Mouse (Mus musculus) MEL (cell line): ENCODE data around the gene Gnat2. TPM values are rescaled to one million over a fixed set of nuclear protein-coding genes. Genes with fewer than 3 reads are reported as not detected.
A peak's percentile ranks its signal among the peaks of the same experiment; 100 is the strongest.

ENCODE experiments used
- DNase-seq: peaks from one replicate; pipeline ENCODE4 v3.0.0; 2011; ENCODE audit warnings: low read depth, low spot score
- H3K27ac ChIP-seq: 2 replicates; pipeline ENCODE4 v1.5.1; 2012; ENCODE audit warnings: low read depth, mild to moderate bottlenecking, control low read depth, low read length, moderate library complexity; ENCODE audit not compliant: control insufficient read depth
- H3K27me3 ChIP-seq, 2 experiments: fragments of 150-350 bp in 1 of 2; sonication (generic) in 1 of 2; 2 replicates each; pipeline ENCODE4 v1.6.1; 2012; ENCODE audit warnings: low read length in 2 of 2, mild to moderate bottlenecking in 2 of 2, improper control_type of control experiment in 1 of 2, moderate library complexity in 1 of 2; ENCODE audit not compliant: insufficient read depth in 2 of 2, control insufficient read depth in 1 of 2
- H3K36me3 ChIP-seq, 2 experiments: 2 replicates each; pipeline ENCODE4 v1.6.1; 2012 to 2014; ENCODE audit warnings: low read length in 2 of 2, improper control_type of control experiment in 1 of 2, inconsistent platforms in 1 of 2, mild to moderate bottlenecking in 1 of 2; ENCODE audit not compliant: insufficient read depth in 2 of 2, control insufficient read depth in 1 of 2
- H3K4me1 ChIP-seq, 2 experiments: fragments of 150-350 bp in 1 of 2; sonication (generic) in 1 of 2; 2 replicates each; pipeline ENCODE4 v1.6.1; 2012; ENCODE audit warnings: low read length in 2 of 2, improper control_type of control experiment in 1 of 2, mild to moderate bottlenecking in 1 of 2; ENCODE audit not compliant: insufficient read depth in 2 of 2, control insufficient read depth in 1 of 2
- H3K4me3 ChIP-seq, 2 experiments: fragments of 150-350 bp in 1 of 2; sonication (generic) in 1 of 2; 2 replicates each; pipeline ENCODE4 v1.5.1; 2012; ENCODE audit warnings: low read depth in 2 of 2, low read length in 2 of 2, mild to moderate bottlenecking in 2 of 2, moderate library complexity in 2 of 2, control low read depth in 1 of 2, improper control_type of control experiment in 1 of 2; ENCODE audit not compliant: control insufficient read depth in 1 of 2, insufficient read depth in 1 of 2
- H3K79me2 ChIP-seq: 2 replicates; pipeline ENCODE4 v1.6.1; 2012; ENCODE audit warnings: mild to moderate bottlenecking, low read length, moderate library complexity; ENCODE audit not compliant: control insufficient read depth, poor library complexity, insufficient read depth
- H3K9ac ChIP-seq: 2 replicates; pipeline ENCODE4 v1.6.1; 2012; ENCODE audit warnings: low read depth, mild to moderate bottlenecking, control low read depth, low read length, moderate library complexity; ENCODE audit not compliant: control insufficient read depth, poor library complexity, severe bottlenecking
- H3K9me3 ChIP-seq: fragments of 150-350 bp; sonication (generic); replicated peaks from 2 replicates; pipeline ENCODE4 v1.6.1; 2012; ENCODE audit warnings: mild to moderate bottlenecking, low read length, improper control_type of control experiment, moderate library complexity; ENCODE audit not compliant: insufficient read depth
- BHLHE40 ChIP-seq: IDR thresholded peaks from 2 replicates; pipeline ENCODE4 v1.6.1; 2012; ENCODE audit warnings: low read depth, mild to moderate bottlenecking, inconsistent platforms, low read length, improper control_type of control experiment, borderline replicate concordance
- CHD2 ChIP-seq: IDR thresholded peaks from 2 replicates; pipeline ENCODE4 v1.6.1; 2011; ENCODE audit warnings: low read length, improper control_type of control experiment
- CTCF ChIP-seq, 3 experiments: IDR thresholded peaks in 2 of 3; conservative IDR thresholded peaks in 1 of 3; 2 replicates each; pipeline ENCODE4 v1.5.1; 2011 to 2012; ENCODE audit warnings: low read length in 3 of 3, low read depth in 2 of 3, mild to moderate bottlenecking in 2 of 3, improper control_type of control experiment in 1 of 3, inconsistent platforms in 1 of 3, mixed read lengths in 1 of 3, moderate library complexity in 1 of 3; ENCODE audit not compliant: control insufficient read depth in 1 of 3, insufficient read depth in 1 of 3, poor library complexity in 1 of 3, severe bottlenecking in 1 of 3
- E2F4 ChIP-seq: IDR thresholded peaks from 2 replicates; pipeline ENCODE4 v1.6.1; 2011; ENCODE audit warnings: low read depth, low read length, improper control_type of control experiment, borderline replicate concordance
- ELF1 ChIP-seq: IDR thresholded peaks from 2 replicates; pipeline ENCODE4 v1.6.1; 2014; ENCODE audit warnings: low read depth, mild to moderate bottlenecking, inconsistent platforms, low read length, improper control_type of control experiment, moderate library complexity
- EP300 ChIP-seq, 2 experiments: IDR thresholded peaks; 2 replicates each; pipeline ENCODE4 v1.6.1; 2011; ENCODE audit warnings: improper control_type of control experiment in 2 of 2, low read length in 2 of 2, low read depth in 1 of 2, mild to moderate bottlenecking in 1 of 2
- ETS1 ChIP-seq: IDR thresholded peaks from 2 replicates; pipeline ENCODE4 v1.6.1; 2012; ENCODE audit warnings: low read depth, mild to moderate bottlenecking, inconsistent platforms, low read length, improper control_type of control experiment, moderate library complexity
- GATA1 ChIP-seq: IDR thresholded peaks from 2 replicates; pipeline ENCODE4 v1.6.1; 2011; ENCODE audit warnings: low read depth, low read length, improper control_type of control experiment
- HCFC1 ChIP-seq: IDR thresholded peaks from 2 replicates; pipeline ENCODE4 v1.6.1; 2012; ENCODE audit warnings: low read depth, mild to moderate bottlenecking, inconsistent platforms, low read length, improper control_type of control experiment, moderate library complexity
- MAFK ChIP-seq: IDR thresholded peaks from 2 replicates; pipeline ENCODE4 v1.6.1; 2011; ENCODE audit warnings: low read depth, mild to moderate bottlenecking, low read length, improper control_type of control experiment, borderline replicate concordance
- MAX ChIP-seq: IDR thresholded peaks from 2 replicates; pipeline ENCODE4 v1.6.1; 2011; ENCODE audit warnings: low read length, improper control_type of control experiment
- MAZ ChIP-seq: IDR thresholded peaks from 2 replicates; pipeline ENCODE4 v1.6.1; 2012; ENCODE audit warnings: low read depth, mild to moderate bottlenecking, inconsistent platforms, low read length, improper control_type of control experiment
- MYB ChIP-seq: IDR thresholded peaks from 2 replicates; pipeline ENCODE4 v1.6.1; 2011; ENCODE audit warnings: mild to moderate bottlenecking, low read depth, low read length, improper control_type of control experiment
- MYC ChIP-seq: IDR thresholded peaks from 2 replicates; pipeline ENCODE4 v1.6.1; 2011; ENCODE audit warnings: low read depth, mild to moderate bottlenecking, low read length, improper control_type of control experiment, moderate library complexity
- NELFE ChIP-seq: IDR thresholded peaks from 2 replicates; pipeline ENCODE4 v1.6.1; 2011; ENCODE audit warnings: low read depth, low read length, improper control_type of control experiment
- NRF1 ChIP-seq: IDR thresholded peaks from 2 replicates; pipeline ENCODE4 v1.6.1; 2014; ENCODE audit warnings: low read depth, mild to moderate bottlenecking, inconsistent platforms, low read length, improper control_type of control experiment, moderate library complexity; ENCODE audit not compliant: poor library complexity, insufficient read depth, severe bottlenecking
- POLR2A ChIP-seq, 2 experiments: IDR thresholded peaks; 2 replicates each; pipeline ENCODE4 v1.6.1; 2011 to 2012; ENCODE audit warnings: low read length in 2 of 2, mild to moderate bottlenecking in 2 of 2, control low read depth in 1 of 2, improper control_type of control experiment in 1 of 2, low read depth in 1 of 2, moderate library complexity in 1 of 2; ENCODE audit not compliant: control insufficient read depth in 1 of 2, insufficient read depth in 1 of 2, poor library complexity in 1 of 2
- POLR2AphosphoS2 ChIP-seq: IDR thresholded peaks from 2 replicates; pipeline ENCODE4 v1.6.1; 2011; ENCODE audit warnings: low read length, improper control_type of control experiment
- RAD21 ChIP-seq: IDR thresholded peaks from 2 replicates; pipeline ENCODE4 v1.6.1; 2011; ENCODE audit warnings: mild to moderate bottlenecking, low read depth, low read length, improper control_type of control experiment
- RCOR1 ChIP-seq: IDR thresholded peaks from 2 replicates; pipeline ENCODE4 v1.6.1; 2012; ENCODE audit warnings: low read depth, mild to moderate bottlenecking, inconsistent platforms, low read length, improper control_type of control experiment
- SIN3A ChIP-seq: IDR thresholded peaks from 2 replicates; pipeline ENCODE4 v1.6.1; 2012; ENCODE audit warnings: low read length, improper control_type of control experiment, inconsistent platforms
- TAL1 ChIP-seq: IDR thresholded peaks from 2 replicates; pipeline ENCODE4 v1.6.1; 2012; ENCODE audit warnings: mild to moderate bottlenecking, inconsistent platforms, low read length, moderate library complexity, mixed read lengths
- TCF12 ChIP-seq: IDR thresholded peaks from 2 replicates; pipeline ENCODE4 v1.6.1; 2014; ENCODE audit warnings: low read depth, mild to moderate bottlenecking, inconsistent platforms, low read length, improper control_type of control experiment, moderate library complexity
- UBTF ChIP-seq: IDR thresholded peaks from 2 replicates; pipeline ENCODE4 v1.6.1; 2012; ENCODE audit warnings: low read depth, mild to moderate bottlenecking, inconsistent platforms, low read length, improper control_type of control experiment, moderate library complexity, borderline replicate concordance; ENCODE audit not compliant: insufficient read depth
- USF2 ChIP-seq, 2 experiments: IDR thresholded peaks; 2 replicates each; pipeline ENCODE4 v1.6.1; 2011 to 2012; ENCODE audit warnings: improper control_type of control experiment in 2 of 2, low read length in 2 of 2, borderline replicate concordance in 1 of 2, inconsistent platforms in 1 of 2, low read depth in 1 of 2, mild to moderate bottlenecking in 1 of 2; ENCODE audit not compliant: insufficient read depth in 1 of 2
- ZC3H11A ChIP-seq: IDR thresholded peaks from 2 replicates; pipeline ENCODE4 v1.6.1; 2012; ENCODE audit warnings: low read depth, mild to moderate bottlenecking, inconsistent platforms, low read length, improper control_type of control experiment
- ZKSCAN1 ChIP-seq: IDR thresholded peaks from 2 replicates; pipeline ENCODE4 v1.6.1; 2012; ENCODE audit warnings: low read depth, mild to moderate bottlenecking, inconsistent platforms, low read length, improper control_type of control experiment, moderate library complexity
- polyA plus RNA-seq, 2 experiments: library from polyadenylated mRNA; stranded (reverse) in 1 of 2; unstranded in 1 of 2; fragments of >175 nt in 1 of 2; fragments of >200 nt in 1 of 2; gene quantifications; 2 replicates each; pipeline versions ENCODE4 v1.2.1 to v1.2.4; 2012; ENCODE audit warnings: low replicate concordance in 2 of 2, low read depth in 1 of 2; ENCODE audit not compliant: insufficient read length in 2 of 2, insufficient read depth in 1 of 2, missing spikeins in 1 of 2
- total RNA-seq: library from RNA; depleted of rRNA; stranded (reverse); fragments of 300-350 nt; gene quantifications from 2 replicates; pipeline ENCODE4 v1.2.3, GENCODE M21; 2012

Gnat2 gene
- total and polyA plus RNA-seq, 3 experiments, result 4.7 to 12.4 TPM; not detected in 1

DNA sequence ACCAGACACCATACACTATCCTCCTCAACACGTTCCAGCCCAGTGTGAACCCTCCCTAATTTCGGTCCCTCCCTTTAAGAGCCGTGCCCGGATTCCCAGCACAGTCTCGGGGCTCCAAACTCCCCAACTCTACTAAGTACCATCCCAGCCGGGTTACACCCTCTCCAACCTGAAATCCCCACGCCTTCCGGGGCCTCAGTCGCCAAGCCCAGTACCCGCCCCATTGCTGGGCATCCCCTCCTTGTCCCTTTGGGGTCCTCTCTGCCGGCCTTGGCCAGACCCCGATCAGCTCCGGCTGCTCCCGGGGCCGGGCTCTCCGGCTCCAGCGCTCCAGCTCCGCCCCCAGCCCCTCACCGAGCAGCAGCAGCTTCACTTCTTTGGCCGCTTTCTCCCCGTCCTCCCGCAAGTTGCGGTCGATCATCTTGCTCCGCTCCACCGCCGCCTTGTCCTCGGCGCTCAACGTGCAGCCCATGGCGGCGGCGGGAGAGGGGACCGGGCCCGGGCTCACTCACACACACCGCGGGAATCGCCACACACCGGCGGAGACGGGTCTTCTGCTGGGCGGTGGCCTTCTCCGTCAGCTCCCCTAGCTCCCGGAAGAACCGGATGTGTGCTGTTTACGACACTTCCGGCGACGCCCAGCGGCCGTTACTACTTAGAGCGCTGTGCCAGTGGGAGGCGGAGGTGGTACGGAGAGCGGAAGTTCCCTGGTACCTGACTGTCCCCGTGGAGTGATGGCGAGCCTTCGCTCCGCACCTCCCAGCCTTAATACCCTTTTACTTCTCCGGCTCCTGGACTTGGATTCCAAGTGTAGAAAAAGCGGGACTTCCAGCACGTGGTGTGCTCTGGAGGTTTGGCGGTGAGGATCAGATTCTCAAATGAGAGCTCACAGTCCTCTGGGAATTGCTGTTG is 53.2 kb downstream of the Gnat2 start, which contains the start of gene Gnai3 (continued):
- TF ChIP-seq ELF1, result peak; percentile 89
- TF ChIP-seq MAFK, result no peak
- no peak for TF ChIP-seq ZKSCAN1
- peak; percentile 71 for TF ChIP-seq ETS1
- peak; percentile 36 to 79; a peak in 3 of 4 replicates for TF ChIP-seq EP300 (IDR thresholded peaks at IDR 0.05; ENCODE audit: low read depth in 1 of 2, low read length in 2 of 2)
- no peak for TF ChIP-seq RAD21
- no peak for TF ChIP-seq TAL1
- peak; percentile 92 for TF ChIP-seq MYB
- peak; percentile 93 for TF ChIP-seq SIN3A
- no peak for TF ChIP-seq CHD2
- no peak for TF ChIP-seq USF2 (IDR thresholded peaks at IDR 0.05; ENCODE audit: borderline replicate concordance in 1 of 2, insufficient read depth in 1 of 2, low read depth in 1 of 2, low read length in 2 of 2)
- TF ChIP-seq MAZ, result peak; percentile 88
- peak; percentile 87 for TF ChIP-seq MYC
- TF ChIP-seq POLR2A (IDR thresholded peaks at IDR 0.05; ENCODE audit: control insufficient read depth in 1 of 2, insufficient read depth in 1 of 2, low read depth in 1 of 2, low read length in 2 of 2, poor library complexity in 1 of 2), result peak; percentile 87 to 95
- no peak for TF ChIP-seq BHLHE40
- peak; percentile 77; the same call in 1 of the 2 replicates for TF ChIP-seq UBTF
- TF ChIP-seq POLR2AphosphoS2, result peak; percentile 96
- peak; percentile 97 for TF ChIP-seq NELFE
- peak; percentile 57; the same call in 1 of the 2 replicates for TF ChIP-seq E2F4
- TF ChIP-seq CTCF (IDR thresholded peaks at IDR 0.05 in 2 of 3, conservative IDR thresholded peaks at IDR 0.05 in 1 of 3; ENCODE audit: control insufficient read depth in 1 of 3, insufficient read depth in 1 of 3, low read depth in 2 of 3, low read length in 3 of 3, poor library complexity in 1 of 3, severe bottlenecking in 1 of 3), result no peak
- peak; percentile 82 for TF ChIP-seq MAX

DNA sequence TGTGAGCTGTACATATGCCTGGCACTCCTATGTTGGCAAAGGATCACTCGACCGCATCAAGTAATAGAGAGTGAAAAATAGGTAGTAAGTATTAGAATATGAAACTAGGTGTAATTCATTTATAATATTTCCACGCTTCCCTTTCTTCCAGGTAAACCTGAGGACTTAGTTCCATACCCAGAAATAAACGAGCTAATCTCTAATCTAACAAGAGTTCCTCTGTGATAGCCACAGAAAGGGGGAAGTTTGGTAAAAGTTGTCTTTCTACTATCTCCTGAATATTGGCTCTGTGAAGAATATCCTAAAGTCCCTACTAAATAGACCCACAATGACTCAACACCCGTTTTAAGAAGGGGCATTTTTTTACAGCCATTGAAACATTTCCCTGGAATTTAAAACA is 54.1 kb downstream of the Gnat2 start:
- peak; percentile 67 for DNase-seq
- H3K9me3 ChIP-seq, result no peaks in the 10 kb centered on the region
- H3K27ac ChIP-seq, result peak overlapping the region; percentile 99
- peaks cover 37% of the 10 kb centered on the region for H3K79me2 ChIP-seq
- H3K36me3 ChIP-seq, result peaks cover 2 to 28% of the 10 kb centered on the region in 2 experiments; a peak in 3 of 4 replicates
- H3K27me3 ChIP-seq, result no peaks in the 10 kb centered on the region
- H3K4me3 ChIP-seq, result peak overlapping the region; percentile 92 to 97
- H3K4me1 ChIP-seq, result peaks cover 8 to 9% of the 10 kb centered on the region in 2 experiments
- peak overlapping the region; percentile 80 for H3K9ac ChIP-seq
- TF ChIP-seq RAD21 (no peak), HCFC1 (0 out of 2 replicates have a peak, but pooled peaks have one; percentile 14), RCOR1 (peak; percentile 57; the same call in 1 of the 2 replicates), GATA1 (peak; percentile 73), EP300 (IDR thresholded peaks at IDR 0.05; ENCODE audit: low read depth in 1 of 2, low read length in 2 of 2) (peak; percentile 72 to 77), BHLHE40 (no peak), TCF12 (peak; percentile 39; the same call in 1 of the 2 replicates), NRF1 (no peak), ZC3H11A (no peak), ELF1 (0 out of 2 replicates have a peak, but pooled peaks have one; percentile 20), ETS1 (peak; percentile 76)
